Mouse (Mus musculus) small intestine, adult 2 months (tissue): ENCODE results near the gene Zfp827.

Experiments used
- CTCF ChIP-seq: fragments of 200-500 bp; IDR thresholded peaks from 2 replicates; pipeline ENCODE4 v1.5.1; 2012; ENCODE audit warnings: low read depth, mild to moderate bottlenecking, control low read depth, inconsistent platforms, low read length, moderate library complexity, mixed read lengths; ENCODE audit not compliant: insufficient replicate concordance, insufficient read length; ENCODE audit errors: extremely low read depth
- POLR2A ChIP-seq: fragments of 200-500 bp; IDR thresholded peaks from 2 replicates; pipeline ENCODE4 v1.6.1; 2012; ENCODE audit warnings: low read depth, mild to moderate bottlenecking, control low read depth, inconsistent platforms, low read length, moderate library complexity

DNA sequence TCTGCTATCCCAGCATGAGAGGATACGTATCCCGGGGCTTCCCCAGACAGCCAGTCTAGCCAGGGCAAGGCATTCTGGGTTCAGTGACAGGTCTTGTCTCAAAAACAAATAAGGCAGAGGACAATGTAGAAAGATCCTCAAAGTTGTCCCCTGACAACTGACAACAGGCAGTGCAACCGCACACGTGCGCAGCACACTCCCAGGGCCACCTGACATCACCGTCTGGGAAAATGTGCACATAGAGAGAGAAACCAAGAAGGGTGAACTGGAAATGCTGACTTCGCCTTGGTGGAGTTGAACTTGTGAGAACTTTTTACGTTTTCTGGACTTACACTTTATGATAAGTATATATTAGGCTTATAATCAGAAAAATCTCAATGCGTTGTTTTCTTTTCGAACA is 121.6 kb downstream of the Zfp827 start:
- TF ChIP-seq CTCF (no peak), POLR2A (no peak)
